Mouse (Mus musculus) right cerebral cortex, postnatal 4 days (tissue): ENCODE data around the gene Dio2.

Source experiments
- DNase-seq: peaks from one replicate; pipeline ENCODE4 v3.0.0-alpha.2; 2022

Gene Dio2

DNA sequence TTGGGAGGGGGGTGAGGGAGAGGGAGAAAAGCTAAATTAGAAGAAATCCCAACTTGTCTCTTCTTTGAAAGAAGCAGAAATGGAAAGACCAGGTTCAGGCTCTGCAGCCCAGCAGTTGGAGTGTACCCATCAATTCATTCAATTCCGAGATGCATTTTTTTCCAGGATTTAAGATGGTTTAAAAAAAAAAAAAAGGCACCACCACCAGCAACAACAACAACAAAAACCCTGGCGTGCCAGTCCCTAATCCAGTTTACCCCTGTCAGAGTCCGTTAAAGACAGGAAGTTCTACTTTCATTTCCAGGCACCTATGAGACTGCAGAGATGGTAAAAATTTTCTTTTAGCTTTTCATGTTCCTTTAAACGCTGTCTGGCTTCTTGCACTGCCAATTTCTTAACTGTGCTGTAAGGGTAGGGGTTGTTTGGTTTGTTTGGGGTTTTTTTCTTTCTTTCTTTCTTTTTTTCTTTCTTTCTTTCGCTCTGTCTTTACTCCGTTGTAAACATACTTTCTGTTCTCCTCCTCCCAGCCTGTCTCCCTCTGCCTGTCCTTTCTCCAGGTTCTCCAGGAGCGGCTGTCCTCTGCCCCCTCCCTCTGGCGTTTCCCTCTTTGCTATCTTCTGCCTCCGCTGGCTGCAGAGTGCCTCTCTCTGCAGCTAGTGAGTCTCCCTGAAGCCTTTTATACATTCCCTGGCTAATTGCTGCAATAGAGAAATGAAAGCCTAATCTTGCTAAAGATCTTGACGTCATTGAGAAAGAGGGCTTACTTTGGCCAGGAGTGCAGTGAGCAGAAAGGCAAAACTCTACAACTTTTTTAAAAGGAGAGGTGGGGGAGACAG is at the start of gene Dio2:
Dio2 (minus strand) TSS at position 51 of the 836 bp plus-strand sequence.
- peak; percentile 20 for DNase-seq

- no peak for DNase-seq
Observed at GRCm38 (mm10) chr12:90781438-90781837, 43.2 kb upstream of the Dio2 start.

DNA sequence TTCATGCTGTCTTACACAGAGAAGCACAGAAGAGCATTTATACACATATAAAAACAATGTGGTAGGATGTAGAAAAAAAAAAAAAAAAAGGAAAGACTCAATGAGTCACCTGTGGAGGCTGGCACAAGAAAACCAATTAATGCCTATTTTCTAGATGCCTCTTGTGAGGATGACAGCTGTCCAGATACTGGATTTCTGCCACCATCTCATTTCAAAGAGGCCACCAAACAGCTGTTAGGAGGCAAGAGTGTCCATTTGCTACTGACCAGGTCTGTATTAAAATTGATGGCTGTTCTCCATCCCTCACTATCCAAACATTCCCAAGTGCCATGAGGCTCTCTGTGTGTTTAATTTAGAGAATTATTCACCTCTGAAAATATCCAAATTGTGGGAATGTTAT is 6.5 kb upstream of the Dio2 start:
- no peak for DNase-seq

DNA sequence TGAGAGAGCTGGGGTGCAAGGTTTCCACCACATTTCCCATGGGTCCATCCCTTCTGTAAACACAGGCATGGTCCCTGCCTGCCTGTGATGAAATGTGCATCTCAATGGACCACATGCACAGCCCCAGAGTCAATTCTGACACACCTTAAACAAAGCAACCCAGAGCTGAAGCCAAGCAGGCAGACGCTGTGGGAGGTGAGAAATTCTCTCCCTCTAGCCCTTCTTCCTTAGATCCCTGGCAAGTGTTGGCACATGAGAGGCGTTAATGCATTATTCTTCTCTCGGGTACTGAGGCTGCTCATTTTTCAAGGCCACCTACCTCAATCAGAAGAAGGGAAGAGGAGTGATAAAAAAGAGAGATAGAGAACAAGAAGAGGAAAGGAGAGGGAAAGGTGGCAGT is 5.4 kb upstream of the Dio2 start:
- DNase-seq, result no peak

DNA sequence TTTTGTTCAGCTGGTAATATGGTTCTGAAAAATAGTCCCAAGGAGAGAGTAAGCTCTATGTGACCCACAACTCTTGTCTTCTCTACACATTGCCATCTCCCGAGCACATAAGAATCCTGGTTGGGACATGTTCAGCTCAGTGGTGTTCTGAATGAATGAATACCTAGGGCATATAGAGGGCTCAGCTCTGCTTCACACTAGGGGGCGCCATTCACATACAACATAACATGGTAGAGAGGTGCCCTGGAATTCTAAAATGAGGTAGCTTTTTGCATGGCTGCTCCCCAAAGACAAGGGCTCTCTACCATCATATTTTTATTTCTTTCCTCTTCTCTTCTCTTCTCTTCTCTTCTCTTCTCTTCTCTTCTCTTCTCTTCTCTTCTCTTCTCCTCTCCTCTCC is 2.2 kb upstream of the Dio2 start:
- peak; percentile 53 for DNase-seq

DNA sequence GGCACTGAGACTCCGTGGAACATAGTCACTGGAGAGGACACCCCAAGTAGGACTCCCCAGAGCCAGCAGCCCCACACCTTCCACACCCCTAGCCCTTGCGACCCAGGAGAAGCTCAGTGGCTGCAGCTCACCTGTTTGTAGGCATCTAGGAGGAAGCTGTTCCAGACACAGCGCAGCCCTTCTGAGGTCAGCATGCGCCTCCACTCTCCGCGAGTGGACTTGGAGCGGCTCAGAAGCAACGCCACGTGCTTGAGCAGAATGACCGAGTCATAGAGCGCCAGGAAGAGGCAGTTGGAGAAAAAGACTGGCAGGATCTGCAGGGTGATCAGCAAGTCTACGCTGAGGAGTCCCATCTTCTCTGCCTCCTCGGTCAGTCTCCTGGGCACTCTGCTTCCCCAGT is 306 bp downstream of the Dio2 start:
- no peak for DNase-seq

DNA sequence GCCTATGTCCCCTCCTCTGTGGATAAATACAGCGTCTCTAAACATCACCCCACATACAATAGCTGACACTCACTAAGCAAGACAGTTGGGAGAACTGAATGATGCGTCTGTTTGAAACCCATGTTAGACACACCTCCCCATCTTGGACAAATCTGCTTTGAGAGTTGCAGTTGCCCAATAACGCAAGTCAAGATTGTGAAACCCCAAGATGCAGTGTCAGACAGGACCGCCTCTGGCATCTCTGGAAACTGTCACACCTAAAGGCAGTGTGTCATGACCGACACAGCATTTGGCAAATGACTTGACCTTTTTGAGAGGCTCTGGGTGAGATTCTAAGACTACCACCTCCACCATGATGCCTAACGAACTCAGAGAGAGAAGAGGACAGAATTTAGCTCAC is 2.8 kb downstream of the Dio2 start:
- no peak for DNase-seq

DNA sequence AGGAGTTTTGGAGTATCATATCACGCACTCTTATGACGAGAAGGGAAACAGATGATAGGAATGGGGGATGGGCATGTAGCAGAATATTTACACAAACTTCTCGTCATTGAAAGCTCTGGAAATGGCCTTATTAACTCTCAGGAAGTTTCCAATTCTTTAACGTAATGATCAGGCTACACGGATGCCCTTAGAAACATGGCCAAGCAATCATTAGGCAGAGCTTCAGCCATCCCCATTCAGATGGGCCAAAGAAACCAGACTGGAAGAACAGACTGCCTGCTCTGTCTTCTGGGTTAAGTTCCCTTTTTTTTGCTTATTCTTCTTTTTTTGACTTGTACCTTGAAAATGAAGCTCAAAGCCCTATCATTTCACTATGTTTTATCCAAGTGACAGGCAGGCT is 3.7 kb downstream of the Dio2 start:
- no peak for DNase-seq

DNA sequence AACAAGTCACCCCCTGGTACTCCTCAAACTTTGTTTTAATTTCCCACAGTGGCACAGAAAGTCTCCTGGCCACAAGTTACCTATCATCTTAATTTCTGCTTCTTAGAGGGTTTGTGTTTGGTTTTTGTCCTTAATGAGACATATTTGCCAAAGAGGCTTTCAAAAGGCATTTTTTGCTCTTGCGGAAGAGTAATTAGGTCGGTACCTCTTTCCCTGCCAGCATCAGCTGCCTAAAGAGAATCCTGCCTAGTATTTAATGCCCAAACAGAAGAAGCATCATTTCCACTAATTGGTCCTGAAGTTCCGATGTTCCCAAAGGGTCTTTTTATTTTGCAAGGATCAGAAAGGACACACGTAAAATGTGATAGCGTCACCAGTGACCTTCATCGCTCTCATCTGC is 4.5 kb downstream of the Dio2 start:
- no peak for DNase-seq

DNA sequence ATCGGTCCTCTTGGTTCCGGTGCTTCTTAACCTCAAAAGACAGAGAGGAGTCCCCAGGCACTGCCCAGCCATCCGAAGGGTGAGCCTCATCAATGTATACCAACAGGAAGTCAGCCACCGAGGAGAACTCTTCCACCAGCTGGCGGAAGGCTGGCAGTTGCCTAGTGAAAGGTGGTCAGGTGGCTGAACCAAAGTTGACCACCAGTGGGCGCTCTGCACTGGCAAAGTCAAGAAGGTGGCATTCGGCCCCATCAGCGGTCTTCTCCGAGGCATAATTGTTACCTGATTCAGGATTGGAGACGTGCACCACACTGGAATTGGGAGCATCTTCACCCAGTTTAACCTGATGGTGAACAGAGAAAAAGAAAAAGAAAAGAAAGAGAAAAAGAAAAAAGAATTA is 8.6 kb downstream of the Dio2 start:
- peak; percentile 59 for DNase-seq

GRCm38 (mm10) chr12:90725107-90725506 is 13.1 kb downstream of the Dio2 start:
- no peak for DNase-seq

GRCm38 (mm10) chr12:90724644-90725043 is 13.6 kb downstream of the Dio2 start:
- no peak for DNase-seq

DNA sequence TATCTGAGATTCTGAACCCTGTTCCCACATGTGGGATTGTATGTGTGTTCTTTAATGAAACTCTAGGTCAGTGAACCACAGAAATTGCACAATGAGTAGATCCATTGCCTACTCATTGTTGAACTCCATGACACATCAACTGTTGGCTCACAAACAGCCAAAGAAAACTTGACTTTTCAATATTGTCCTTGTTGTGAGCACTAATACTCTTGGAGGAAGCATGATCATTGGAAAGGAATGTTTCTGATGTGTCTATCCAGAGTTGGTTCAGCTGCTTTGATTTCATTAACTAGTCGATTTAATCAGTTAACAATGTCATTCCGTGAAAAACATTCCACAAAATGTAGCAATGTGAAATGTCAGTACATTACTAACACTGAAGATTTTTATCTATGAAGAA is 44.1 kb downstream of the Dio2 start:
- no peak for DNase-seq
